Mouse (Mus musculus) v-Abl transformed pro-B cells (cell line): ENCODE measurements around the gene Olfml2b.

Experiments
- in situ Hi-C, 2 experiments: fragments of 400-800 bp; cut with MboI; formaldehyde crosslinking; loops; one replicate each; pipeline ENCODE4 v1.15.1; 2025; ENCODE audit not compliant: unreplicated experiment in 2 of 2

Gene Olfml2b

DNA sequence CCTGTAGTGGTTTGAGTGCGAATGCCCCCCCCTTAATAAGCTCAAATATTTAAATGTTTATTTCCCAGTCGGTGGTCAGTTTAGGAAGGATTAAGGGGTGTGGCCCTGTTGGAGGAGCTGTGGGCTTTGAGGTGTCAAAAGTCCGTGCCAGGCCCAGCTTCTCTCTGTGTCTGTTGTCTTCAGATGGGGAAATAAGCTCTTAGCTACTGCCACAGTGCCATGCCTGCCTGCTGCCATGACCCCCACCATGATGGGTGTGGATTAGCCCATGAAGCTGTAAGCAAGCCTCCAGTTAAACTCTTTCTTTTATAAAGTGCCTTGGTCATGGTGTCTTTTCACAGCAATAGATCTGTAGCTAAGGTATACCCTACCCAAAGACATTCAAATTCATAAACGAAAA lies 11.5 kb upstream of the Olfml2b start:
- in situ Hi-C loops: loop anchor here (5.0 to 25.0 kb wide), 6 partner anchors 144 to 629 kb away; partner anchors contain the start of genes Adamts4 (in 1 of the 2), Apoa2 (in 1 of the 2), B4galt3 (in 1 of the 2) and Fcer1g (in 1 of the 2)

DNA sequence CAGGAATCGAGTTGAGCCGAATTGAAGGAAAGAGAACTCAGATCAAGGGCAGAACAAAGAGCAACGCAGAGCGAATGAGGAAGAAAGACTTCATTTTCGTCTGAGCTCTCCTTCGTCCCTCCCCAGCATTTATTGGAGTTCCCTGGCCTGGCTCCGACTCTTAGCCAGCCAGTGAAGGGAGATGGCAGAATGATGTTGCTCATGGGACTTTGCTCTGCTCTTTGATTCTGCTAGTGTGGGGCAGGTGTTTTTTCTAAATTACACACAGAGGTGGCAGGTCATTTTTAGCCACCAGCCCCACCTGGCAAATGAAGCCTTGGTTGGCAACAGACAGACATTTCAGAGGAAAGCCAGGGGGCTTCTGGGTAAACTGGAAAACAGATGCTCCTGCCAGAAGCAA lies 5.4 kb upstream of the Olfml2b start:
- in situ Hi-C loops: loop anchor here (10.0 to 25.0 kb wide), 4 partner anchors 356 to 623 kb away; partner anchors contain the start of genes Adamts4 (in 1 of the 2), Apoa2 (in 1 of the 2), B4galt3 (in 1 of the 2) and Fcer1g (in 1 of the 2)

DNA sequence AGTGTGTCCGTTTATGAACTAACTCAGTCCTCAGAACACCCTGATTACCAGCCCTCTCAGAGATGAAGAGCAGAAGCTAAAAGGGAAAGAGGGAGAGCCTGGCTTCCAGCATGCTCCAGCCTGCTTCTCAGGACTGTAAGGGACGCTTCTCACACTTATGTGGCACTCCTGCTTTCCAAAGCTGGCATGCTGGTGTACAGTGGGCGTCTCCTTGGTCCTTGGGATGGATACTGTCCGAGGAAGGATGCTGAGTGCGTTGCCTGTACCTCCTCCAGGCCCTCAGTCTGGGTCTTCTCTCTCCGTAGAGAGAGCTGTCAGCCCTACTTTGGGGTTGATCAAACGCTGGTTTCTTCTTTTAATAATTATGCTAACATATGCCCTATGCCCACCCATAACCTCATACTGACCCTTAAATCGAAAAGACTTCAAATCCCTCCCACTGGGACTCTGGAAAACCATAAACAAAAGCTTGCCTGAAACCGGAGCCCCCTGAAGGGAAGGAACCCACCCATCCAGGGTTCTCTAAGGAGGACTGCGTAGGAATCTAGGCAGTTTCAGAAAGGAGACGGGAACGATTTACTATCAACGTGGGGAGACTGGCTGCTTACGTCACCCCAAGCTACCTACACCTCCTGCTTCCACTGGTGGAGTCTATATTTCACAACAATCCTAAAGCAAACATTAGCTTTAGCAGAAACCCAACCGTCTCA lies 1.7 kb downstream of the Olfml2b start:
- in situ Hi-C loops: loop anchor here (25.0 kb wide), 3 partner anchors 366 to 616 kb away; partner anchors contain the start of genes Adamts4 (in 1 of the 2), Apoa2 (in 1 of the 2), B4galt3 (in 1 of the 2) and Fcer1g (in 1 of the 2)

DNA sequence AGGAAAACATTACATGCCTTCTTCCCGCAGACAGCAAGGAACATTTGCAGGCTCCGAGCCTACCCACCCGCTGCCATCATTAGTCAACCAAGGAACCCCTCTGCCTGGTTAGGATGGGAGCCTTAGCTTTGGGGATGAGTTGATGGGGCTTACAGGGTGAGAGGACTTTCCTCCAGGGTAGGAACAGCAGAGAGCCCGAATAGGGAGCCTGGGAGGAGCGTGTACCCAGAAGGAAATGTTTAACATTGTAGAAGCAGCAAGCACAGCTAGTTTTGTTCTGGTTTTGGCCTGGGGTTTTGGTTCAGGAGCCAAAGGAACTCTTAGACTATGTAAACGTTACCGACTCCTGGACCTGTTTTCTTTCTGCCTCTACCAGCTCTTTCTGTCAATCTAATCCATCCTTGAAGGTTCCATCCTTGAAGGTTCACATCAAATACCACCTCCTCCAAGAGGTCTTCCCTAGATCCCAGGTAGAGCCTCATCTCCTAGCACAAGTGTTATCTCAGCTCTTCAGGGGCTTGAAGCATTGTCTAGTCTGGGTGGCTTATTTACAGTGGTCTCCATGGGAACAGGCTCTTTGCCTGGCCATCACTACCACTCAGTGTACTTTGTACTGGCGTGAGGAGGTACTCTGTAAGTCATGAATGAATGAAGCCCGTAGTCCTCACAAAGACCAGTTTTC lies 2.4 kb downstream of the Olfml2b start:
- in situ Hi-C loops: loop anchor here (25.0 kb wide), 3 partner anchors 366 to 616 kb away; partner anchors contain the start of genes Adamts4 (in 1 of the 2), Apoa2 (in 1 of the 2), B4galt3 (in 1 of the 2) and Fcer1g (in 1 of the 2)

DNA sequence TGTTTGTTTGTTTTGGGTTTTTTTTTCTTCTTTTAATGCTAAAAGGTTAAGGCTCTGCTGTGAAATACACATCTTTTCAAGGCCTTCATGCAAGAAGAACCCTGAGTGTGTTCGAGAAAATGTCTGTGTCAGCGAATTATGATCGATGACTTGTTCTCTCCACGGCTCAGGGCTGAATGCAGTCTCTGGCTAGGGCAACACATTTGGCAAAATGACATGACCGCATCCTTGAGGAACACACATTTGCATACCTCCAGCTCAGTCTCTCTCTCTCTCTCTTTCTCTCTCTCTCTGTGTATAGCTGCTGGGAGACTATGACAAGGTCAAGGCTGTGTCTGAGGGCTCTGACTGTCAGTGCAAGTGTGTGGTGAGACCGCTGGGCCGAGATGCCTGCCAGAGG lies 3.0 kb downstream of the Olfml2b start:
- in situ Hi-C loops: loop anchor here (25.0 kb wide), 3 partner anchors 365 to 615 kb away; partner anchors contain the start of genes Adamts4 (in 1 of the 2), Apoa2 (in 1 of the 2), B4galt3 (in 1 of the 2) and Fcer1g (in 1 of the 2)

DNA sequence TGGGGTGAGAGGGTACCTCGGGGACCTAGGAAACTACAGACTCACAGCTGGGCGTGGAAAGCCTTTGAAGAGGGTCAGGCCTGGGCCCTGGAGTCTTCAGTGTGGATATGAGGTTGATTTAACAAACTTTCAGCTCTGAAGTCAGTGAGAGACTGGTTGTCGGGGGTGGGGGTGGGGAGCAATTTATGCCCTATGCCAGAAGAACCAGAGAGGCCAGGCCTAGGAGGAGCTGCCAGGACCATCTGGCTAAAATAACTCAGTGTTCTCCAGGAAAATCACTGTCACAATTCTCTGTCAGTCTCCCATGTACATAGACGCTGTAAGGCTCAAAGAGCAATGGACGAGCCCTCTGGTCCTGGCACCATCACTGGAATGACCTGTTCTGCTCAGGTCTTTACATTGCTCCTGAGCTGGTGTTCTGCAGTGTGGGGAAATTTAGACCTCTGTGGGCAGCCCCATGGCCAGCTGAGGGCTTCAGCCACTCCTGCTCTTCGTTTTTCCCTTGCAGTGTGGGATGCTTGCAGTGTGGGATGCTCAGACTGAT lies 3.7 kb downstream of the Olfml2b start:
- in situ Hi-C loops: loop anchor here (25.0 kb wide), 3 partner anchors 364 to 614 kb away; partner anchors contain the start of genes Adamts4 (in 1 of the 2), Apoa2 (in 1 of the 2), B4galt3 (in 1 of the 2) and Fcer1g (in 1 of the 2)

DNA sequence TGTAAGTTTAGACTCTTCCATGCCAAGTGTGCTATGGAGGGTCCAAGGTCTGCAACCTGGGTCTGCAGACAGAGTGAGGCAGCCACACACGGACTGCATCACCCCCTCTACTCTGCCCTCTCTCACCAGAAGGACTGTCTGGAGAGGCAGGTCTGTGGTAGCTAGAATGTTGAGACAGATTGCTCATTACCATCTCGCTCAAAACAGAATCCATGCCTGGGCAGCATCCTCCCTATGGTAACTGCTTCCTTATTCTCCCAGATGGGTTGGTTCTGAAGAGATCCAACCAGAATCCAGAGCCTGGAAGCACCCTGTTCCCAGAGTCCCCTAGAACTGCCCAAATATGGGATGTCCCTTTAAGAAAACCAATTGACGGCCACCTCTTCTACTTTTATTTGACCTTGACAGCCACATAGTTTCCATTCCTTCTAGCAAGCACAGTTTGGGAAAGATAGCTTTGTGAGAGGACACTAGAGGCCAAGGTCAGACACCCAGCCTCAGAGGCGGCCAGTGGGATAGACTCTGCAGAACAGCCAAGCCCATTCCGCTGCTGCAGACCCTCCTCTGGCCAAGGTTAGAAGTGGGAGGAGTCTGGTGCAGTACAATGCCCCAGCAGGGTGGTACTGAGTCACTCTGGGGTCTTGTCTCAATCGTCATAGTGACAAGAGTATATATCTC lies 6.9 kb downstream of the Olfml2b start:
- in situ Hi-C loops: loop anchor here in 1 of 2 experiments (10.0 kb wide), 1 partner anchor 54 kb away; no protein-coding TSS in a partner anchor

DNA sequence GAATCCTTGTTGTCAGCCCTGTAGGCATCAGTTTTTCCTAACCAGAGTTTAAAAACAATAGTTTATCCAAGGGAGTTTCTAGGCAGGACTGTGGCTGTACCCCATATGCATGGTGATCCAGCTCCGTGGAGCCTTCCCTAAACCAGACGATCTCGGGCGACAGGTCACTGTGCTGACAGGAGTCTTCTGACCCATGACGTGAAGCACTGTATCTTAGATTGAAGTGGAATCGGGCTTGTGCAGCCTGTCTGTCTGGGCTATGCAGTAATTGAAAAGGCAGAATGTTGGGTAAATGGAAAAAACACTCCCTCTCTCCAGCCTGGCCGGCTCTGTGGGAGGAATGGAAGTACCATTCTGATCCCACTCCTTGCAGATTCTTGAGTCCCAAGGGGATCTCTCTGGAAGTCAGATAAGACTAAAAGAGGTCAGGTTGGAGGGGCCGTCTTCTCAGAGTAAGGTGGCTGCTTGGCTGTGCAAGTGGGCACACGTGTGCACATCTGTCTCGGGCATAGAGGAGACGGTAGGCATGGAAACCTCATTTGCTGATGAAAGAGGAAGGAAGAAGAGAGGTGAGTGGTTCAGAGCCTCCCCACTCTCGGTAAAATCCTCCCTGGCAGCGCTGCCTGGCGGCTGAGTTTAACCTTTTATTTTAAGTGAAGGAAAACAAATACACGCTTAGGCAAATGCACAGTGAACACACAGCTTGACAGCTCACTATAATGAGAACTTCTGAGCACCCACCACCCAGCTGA lies 7.8 kb downstream of the Olfml2b start:
- in situ Hi-C loops: loop anchor here in 1 of 2 experiments (10.0 kb wide), 1 partner anchor 53 kb away; no protein-coding TSS in a partner anchor

DNA sequence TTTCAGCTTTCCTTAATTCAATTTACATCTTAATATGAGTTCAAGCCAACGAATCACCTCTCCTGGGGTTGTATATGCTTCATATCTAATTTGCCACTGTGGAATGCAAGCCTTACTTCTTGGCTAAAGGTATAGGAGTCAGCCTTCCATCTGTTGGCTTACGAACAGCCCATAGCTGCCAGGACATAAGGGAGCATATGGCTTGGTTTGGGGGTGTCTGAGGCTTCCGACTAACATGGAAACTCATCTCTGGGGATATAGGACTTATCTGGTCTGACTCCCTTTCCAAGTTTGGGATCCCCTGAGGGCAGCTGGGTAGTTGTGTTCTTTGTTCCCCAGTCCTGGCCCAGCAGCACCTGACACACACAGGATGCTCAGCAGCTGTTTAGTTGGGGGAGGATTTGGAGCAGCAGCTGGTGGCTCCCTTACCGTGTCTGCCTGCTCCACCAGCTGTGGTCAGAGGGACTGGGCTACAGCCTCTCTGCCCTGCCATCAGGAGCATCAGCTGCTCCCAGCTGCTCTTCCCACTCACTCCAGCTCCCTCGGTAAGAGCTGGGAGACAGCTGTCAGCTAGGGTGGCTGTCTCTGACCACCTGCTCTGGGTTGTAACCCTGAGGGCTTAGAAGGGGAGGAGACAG lies 11.1 kb downstream of the Olfml2b start:
- in situ Hi-C loops: loop anchor here in 1 of 2 experiments (10.0 kb wide), 1 partner anchor 49 kb away; no protein-coding TSS in a partner anchor

DNA sequence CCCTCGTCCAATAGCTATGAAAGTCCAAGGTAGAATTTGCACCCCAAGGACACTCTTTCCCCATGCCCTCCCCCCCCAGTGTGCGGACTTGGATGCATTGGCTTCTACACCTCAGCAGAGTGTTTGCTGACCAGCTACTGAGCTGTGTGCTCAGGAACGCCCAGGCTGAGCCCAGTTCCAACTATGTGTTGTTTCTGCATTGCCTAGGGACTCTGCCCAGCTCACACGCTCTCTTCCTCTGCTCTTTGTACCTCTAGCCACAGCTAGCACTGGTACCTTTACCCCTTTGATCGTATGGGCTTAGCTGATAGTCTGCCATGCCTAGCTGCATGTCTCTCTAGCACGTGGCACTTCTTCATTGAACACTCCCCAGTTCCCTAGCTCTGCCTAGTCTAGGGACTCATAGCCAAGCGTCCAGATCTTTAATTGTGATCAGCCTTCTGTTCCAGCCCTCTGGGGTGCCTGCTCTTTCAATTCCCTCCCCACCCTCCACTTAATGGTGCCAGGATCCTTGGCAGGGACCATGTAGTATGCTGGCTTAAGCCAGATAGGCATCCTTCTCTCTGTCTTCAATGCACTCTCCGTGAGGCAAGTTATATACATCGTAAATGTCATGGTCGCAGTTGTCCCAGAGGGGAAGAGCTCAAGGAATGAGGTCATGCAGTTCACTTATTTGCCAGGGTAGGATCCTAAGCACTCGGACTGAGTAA lies 12.3 kb downstream of the Olfml2b start:
- in situ Hi-C loops: loop anchor here in 1 of 2 experiments (10.0 kb wide), 1 partner anchor 48 kb away; no protein-coding TSS in a partner anchor

DNA sequence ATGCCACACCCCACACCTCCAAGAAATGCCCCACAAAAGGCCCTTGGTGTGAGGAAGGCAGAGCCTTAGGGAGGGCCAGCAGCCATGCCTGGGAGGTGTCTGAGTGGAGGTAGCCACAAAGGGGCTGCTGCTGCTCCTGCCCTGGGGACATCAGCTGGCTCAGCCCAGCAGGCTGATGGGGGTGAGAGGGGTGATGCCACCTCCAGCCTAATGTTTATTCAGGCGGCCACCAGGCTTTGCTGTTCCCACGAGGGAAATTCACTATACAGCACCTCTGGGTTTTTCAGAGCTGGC lies 12.8 kb downstream of the Olfml2b start:
- in situ Hi-C loops: loop anchor here in 1 of 2 experiments (10.0 kb wide), 1 partner anchor 48 kb away; no protein-coding TSS in a partner anchor

DNA sequence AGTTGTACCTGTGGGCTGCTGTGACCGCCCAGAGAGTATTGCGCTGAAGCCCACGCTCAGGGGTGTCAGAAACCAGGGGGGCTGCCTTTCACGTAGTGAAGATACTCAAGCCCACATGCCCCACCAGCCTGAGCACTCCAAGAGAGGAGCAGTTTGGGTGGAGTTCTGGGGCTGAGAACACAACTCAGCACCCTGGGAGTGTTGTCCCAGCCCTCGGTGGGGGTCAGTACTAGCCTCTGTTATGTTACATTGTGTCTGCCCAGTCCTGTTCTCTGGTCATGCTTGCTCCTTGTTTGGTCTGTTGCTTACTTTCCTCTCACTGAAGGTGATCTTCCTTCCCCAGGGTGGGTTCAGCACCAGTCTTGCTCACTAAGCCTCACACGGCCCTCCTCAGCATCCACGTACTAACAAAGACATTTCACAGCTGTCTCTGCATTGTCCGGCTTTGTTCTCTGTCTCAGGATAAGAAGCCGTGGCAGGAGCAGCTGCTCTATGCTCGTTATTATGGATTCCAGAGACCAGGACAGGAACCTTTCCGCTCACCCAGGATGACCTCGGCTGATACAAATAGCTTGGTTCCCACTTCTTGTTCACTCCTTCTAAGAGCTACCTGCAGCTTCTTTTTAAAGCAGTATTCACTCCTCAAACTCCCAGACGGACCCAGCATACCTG lies 13.4 kb downstream of the Olfml2b start:
- in situ Hi-C loops: loop anchor here in 1 of 2 experiments (10.0 kb wide), 1 partner anchor 47 kb away; no protein-coding TSS in a partner anchor

DNA sequence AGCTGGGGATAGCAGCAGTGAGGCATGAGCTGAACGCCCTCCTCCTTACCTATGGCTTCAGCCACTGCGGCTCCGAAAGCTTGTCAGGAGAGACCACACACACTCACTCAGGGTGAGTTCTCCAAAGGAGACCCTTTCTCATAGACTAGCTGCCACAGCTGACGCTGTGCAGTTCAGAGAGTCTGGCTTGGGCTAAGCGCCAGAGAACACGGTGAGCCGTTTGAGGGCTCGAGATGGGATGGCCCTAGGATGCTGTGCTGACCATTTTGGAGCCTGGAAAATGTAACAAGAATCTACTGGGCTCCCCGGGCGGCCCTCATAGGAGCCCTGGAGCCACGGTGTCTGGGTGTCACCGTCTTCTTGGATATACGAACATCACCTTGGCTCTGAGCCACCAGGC lies 14.9 kb downstream of the Olfml2b start:
- in situ Hi-C loops: loop anchor here in 1 of 2 experiments (10.0 kb wide), 1 partner anchor 46 kb away; no protein-coding TSS in a partner anchor

DNA sequence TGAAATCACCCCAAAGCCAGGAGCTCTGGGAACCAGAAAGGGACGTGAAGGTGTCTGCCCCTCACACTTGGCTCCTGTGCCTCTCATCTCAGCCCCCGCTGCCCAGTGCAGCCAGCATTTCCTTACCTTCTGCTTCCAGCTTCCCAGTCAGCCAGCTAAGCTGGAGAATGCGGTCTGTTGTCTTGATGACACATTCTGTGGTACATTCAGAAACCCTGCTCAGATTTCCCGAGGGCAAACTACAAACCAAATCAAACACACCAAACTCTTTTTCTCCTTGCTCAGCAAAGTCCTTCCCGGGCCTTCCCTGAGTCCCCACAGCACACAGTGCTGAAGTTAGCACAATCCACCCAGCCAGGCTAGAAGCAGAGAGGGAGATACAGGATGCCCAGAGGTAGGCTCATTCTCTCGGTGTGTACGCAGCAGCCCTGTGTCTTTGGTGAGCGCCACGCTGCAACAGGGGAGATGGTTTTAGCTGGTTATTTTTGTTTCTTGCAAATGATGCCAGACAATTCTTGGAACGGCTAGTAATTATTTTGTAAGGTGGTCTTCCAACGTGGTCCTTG lies 20.4 kb downstream of the Olfml2b start:
- in situ Hi-C loops: no loop called here

DNA sequence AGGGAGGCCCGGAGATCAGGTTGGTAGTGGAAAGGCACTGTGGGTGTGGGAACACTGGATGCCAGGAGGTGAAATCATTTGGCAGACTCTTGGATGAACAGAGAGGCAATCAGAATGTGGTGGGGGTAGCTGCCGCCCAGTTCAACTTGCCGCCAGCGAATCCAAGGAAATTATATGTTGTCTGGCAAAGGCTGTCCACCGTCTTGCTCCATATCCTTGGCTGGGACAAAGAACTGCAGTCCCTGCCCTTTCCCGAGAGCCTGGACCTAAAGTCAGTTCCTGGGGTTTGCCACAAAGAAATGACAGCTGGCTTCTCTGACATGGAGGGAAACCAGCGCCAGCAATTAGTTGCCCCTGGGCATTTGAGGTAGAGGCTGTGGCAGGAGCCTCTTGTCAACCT lies 20.9 kb downstream of the Olfml2b start:
- in situ Hi-C loops: no loop called here

DNA sequence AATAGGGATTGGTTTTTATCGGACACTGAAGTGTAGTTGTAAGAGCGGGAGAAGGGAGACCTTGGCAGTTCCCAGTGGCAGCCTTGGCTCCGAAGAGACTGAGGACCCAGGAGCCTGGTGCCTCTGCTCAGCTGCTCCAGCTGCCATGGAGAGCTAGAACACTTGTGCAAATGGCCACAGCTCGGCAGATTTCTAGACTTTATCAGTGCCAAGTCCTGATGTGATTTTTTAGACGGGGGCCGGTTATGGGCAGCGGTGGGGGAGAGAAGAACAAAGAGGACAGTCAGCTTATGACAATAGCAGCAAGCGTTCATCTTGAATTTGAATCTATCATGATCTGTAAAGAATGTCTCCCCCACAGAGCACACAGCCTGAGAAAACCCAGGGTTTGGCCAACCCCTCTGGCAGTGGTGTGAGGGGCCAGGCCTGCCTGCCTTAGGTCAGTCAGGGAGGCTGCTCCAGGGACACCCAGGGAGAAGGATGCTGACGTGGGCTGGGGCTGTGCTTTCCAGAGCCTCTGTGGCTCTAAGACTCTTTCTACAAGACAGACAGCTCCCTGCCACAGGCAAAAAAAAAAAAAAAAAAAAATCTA lies 29.9 kb downstream of the Olfml2b start:
- in situ Hi-C loops: no loop called here

DNA sequence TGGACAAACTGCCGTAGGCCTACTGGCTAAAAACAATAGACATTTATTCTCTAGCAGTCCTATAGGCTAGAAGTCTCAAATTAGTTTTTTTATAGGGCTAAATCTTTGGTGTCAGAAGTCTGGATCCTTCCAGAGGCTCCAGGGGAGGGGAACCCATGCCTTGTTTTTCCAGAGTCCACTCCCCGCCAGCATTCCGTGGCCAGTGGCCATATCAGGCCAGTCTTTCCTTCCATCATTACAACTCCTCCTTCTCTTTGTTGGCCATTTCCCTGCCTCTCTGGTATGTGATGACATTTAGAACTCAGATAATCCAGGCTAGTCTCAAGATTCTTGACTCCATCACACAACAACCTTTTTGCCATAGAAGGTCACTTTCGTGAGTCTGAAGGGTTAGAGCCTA lies 33.3 kb downstream of the Olfml2b start:
- in situ Hi-C loops: no loop called here
